Mouse (Mus musculus): ENCODE results near the gene Odf4.
A peak's percentile ranks its signal among the peaks of the same experiment; 100 is the strongest.
"Not testable (repeated sequence)": the region's sequence is repeated elsewhere in the genome, so short reads cannot be mapped to it uniquely, and the experiment has no call there.

Gene Odf4

GRCm38 (mm10) chr11:68946001-68946400, 19.1 kb upstream of the Odf4 start:
- no peak for DNase-seq

GRCm38 (mm10) chr11:68945245-68945644, 18.4 kb upstream of the Odf4 start:
- DNase-seq, result no peak

DNA sequence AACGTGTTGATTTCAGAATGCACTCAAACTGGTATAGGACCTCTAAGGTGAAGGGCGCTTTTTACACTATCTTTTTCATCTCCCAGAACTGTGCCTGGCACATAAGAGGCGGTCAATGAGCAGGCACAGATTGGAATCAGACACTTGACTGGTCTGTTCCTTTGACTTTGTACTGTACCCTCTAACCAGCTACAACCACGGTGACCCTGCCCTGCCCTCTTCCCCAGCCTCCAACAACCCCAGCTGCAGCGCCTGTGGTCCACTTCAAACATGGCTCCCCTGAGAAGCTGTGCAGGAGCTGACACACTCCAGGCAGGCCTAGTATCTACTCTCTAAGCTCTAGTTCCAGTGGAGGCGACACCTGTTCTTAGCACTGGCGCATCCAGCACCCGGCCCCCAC, 15.8 kb upstream of the Odf4 start:
- DNase-seq, result peak in 1 of 2 experiments; percentile 25

DNA sequence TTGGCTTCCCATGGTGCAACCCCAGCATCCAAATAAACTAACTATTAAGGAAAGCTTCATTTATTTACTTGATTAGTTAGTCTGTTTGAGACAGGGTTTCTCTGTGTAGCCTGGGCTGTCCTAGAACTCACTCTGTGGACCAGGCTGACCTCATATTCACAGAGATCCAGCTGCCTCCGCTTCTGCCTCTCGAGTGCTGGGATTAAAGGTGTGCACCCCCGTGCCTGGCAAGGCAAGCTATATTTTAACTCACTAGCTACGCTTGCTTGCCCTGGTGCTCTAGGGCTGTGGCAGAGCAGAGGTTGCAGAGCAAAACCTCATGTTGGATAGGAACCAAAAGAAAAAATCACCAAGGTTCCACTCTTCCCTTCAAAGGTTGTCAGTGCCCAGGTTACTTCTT, 13.6 kb upstream of the Odf4 start:
- peak; percentile 60 to 74 for DNase-seq

GRCm38 (mm10) chr11:68939451-68940304, 12.8 kb upstream of the Odf4 start:
- DNase-seq, result peak; percentile 83 to 90

- not testable (repeated sequence) for DNase-seq
Measured at GRCm38 (mm10) chr11:68936951-68937350, 10.1 kb upstream of the Odf4 start.

DNA sequence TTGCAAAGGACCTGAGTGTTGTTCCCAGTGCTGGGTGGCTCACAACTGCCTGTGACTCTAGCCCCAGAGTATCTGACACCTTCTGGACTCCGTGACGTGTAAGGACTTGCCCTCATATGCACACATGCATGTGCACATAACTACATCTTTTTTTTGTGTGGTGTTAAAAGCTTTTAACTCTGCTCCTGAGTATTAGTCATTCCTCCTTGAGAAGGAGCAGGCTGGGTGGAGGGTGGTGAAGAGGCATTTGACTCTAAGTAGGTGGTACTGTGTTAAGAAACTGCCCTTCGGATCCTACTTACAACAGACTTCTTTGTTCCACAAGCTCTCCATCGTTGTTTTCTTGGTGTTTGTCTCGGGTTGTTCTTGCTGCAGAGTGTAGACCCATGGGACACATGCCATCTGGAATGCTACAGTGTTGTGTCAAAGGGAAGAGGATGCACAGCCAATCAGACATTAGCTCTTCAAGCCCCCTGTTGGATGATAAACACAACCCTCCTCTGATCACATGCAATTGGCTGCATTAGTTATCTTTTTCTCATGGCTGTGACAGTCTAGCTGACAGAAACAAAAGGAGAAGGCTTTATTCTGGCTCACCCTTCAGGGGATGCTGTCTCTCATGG, 7.1 kb upstream of the Odf4 start:
- no peak for DNase-seq

DNA sequence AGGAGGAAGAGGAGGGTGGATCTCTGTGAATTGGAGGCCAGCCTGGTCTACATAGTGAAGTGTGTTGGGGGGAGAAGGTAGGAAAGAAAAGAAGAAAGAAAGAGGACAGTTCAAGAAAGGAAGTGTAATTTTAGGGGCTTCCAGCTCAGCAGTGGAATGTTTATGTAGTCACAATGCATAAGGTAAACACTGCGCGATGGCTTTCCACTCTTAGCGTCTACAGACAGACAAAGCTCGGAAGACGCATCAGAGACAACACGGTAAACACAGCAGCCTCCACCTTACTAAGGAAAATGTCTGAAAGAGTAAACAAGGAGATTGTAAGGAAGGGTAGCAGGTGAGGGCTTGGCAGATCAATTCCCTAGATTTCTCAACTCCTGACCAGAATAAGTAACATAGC, 3.1 kb upstream of the Odf4 start:
- DNase-seq, result no peak

- no peak for DNase-seq
Measured at GRCm38 (mm10) chr11:68924749-68925148, 2.1 kb downstream of the Odf4 start.

GRCm38 (mm10) chr11:68923191-68923590, 3.7 kb downstream of the Odf4 start:
- DNase-seq, result no peak

DNA sequence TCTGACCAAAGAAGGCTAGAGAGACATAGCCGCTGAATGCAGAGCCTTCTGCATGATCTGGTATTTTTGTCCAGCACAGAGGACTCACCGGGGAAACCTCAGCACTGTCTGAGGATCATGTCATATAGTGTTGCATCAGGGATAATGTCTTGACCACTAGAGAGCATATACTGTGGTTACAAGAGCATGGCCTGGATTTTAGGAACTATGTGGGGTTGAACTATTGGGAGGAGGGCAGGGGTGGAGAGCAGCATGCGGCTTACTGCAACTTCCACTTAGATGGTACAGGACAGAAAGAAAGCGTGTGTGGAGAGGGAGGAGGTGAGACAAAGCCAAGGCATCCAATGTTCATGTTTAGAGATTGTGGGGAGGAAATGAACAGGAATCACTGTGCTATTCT, 12.3 kb downstream of the Odf4 start:
- no peak for DNase-seq

- DNase-seq, result peak; percentile 56 to 70
Measured at GRCm38 (mm10) chr11:68911531-68912177, 15.2 kb downstream of the Odf4 start.

GRCm38 (mm10) chr11:68908846-68909503, 17.9 kb downstream of the Odf4 start:
- no peak for DNase-seq

DNA sequence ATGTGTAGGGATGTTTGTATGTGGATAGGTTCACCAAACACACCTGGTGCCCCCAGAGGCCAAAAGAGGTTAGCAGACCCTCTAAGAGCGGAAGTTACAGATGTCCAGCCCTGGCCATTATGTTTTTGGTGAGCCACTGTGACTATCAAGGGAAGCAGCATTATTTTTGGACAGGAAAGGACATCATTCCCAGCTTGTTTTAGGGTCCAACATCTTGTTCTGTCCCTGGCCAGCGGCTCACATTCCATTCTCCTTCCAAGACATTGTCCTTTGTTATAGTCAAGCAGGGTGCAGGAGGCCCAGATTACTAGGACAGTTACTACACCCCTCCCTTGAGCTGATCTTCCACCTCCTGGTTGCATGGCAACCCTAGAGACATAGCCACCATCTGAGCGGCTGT, 19.6 kb downstream of the Odf4 start:
- no peak for DNase-seq

DNA sequence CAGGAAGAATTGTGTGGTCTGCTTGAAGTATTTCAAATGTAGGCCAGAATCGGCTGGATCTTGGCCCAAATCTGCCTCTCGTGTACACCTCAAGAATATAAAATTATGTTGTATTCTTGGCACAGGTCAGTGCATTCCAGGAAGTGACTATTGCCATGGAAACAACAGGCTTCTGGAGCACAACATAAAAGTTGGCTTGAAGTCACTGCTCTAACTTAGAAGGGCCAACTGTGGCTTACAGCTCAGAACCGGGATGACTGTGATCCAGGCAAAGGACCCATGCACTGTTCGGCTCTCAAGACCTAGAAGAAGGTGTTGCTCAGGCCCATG, 20.5 kb downstream of the Odf4 start:
- DNase-seq, result peak; percentile 52 to 68

DNA sequence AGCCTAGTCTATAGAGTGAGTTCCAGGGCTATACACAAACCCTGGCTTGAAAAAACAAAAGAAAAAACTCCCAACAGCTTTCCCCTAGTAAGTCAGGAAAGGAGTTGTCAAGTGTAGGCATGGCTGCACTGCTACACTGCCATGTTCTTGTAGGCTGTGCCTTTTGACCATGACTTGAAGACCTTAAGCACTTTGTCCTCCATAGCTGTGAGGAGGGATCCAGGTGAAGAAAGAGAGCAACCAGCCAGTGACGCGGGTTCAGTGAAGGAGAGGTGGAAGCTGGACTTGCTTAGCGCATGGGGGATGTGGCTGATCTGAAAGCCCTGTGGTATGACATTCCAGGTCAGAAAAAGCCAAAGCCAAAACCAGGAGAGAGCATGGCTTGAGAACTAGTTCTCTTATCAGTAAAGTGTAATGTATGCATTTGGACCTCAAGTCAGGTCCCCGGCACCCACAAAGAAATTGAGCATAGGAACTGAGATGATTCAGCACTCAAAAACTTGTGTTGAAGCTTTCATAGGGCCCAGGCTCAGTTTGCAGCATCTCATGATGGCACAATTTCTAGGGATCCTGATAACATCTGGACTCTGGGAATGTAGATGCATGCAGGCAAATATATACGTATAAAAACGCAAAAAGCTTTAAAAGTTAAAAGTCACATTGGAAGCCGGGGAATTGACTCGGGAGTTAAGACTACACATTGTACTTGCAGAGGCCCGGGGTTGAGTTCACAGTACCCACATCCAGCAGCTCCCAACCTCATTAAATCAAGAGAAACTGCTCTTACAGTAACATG, 21.0 kb downstream of the Odf4 start:
- DNase-seq, result no peak

DNA sequence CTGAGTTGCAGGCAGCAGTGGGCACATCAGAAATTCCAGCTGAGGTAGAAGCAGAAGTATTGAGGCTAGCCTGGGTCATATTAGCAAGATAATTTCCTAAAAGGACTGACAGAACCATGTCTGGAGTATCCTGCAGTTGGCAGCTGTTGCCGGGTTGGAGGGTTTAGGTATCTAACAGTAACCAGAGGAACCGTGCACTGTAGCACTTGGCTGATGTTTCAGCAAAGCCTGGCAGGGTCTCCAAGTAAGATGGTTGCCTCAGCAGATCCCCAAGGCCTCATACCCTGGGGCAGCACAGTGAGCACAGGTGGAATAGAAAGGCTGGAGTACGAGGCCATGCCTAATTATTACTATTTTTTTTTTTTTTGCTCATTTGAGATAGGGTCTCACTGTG, 21.7 kb downstream of the Odf4 start:
- no peak for DNase-seq

DNA sequence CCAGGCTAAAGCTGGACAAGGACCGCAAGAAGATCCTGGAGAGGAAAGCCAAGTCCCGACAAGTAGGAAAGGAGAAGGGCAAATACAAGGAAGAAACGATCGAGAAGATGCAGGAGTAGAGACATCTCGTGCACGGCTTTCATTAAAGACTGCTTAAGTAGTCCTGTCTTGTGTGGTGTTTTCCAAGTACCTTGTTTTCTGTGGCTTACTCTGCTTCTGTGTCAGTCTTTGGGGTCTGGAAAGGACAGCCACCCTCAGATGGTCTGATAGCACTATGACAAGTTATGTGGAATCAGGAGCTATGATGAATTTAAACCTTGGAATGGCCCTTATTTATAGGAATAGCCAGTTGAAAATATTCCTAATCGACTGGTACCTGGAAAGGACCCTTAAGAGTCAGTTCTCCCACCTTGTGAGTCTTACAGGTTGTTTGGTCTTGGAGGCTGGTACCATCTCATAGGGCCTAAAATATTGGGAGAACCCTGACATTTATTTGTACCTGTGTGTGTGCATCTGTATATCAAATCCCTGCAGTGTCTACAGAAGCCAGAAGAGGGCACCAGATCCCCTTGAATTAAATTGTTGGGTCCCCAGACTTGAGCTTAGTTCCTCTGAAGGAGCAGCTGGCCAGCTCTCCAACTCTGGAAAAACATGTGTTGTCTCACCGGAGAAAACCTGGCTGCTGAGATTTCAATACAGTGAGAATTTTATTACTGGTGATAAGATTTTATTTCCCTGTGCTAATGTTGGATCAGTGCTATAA, 22.3 kb downstream of the Odf4 start:
- DNase-seq, result peak; percentile 86 to 87

- DNase-seq, result no peak
Measured at GRCm38 (mm10) chr11:68903775-68904174, 23.1 kb downstream of the Odf4 start.

DNA sequence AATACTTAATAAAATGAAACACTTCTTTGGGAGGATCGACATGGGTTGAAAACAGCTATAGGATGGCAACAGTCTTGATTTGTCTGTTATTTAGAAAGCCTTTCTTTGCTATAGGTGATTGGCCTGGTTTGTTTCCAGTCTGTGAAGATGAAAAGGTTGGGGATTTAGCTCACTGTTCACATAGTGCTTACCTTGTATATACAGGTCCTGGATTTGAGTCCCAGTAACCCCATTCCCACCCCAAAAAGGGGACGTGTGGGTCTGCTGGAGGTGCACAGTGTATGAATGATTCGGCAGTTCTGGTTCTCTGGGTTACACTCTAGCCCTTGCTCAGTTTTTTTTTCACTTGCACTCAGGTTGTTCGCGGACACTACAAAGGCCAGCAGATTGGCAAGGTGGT, 24.1 kb downstream of the Odf4 start:
- no peak for DNase-seq

DNA sequence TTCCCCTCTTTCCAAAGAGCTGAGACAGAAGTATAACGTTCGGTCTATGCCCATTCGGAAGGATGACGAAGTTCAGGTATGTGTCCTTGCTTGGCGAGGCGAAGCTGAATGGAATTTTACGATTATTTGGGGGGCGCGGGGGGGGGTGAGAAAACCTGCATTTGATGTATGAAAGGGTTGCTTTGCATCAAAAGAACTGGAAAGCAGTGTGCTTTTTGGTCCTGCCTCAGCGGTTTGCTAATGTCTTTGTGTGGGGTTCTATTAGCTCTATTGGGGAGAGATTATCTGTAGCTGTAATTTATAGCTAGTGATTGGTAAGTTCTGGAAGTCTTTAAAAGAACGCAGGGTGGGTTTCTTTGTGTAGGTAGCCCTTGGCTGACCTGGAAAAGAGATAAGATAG, 24.5 kb downstream of the Odf4 start:
- no peak for DNase-seq

DNA sequence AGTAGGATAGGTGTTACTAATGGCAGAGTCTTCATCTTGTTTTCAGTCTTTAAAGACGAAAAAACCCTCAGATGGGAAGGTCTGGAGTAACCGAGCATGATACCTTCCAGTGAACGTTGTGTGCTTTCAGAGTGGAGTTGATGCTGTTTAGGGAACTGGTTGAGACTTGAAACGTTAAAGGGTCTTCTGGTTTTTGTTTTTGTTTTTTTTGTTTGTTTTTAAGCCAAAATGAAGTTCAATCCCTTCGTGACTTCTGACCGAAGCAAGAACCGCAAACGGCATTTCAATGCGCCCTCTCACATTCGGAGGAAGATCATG, 24.9 kb downstream of the Odf4 start:
- no peak for DNase-seq

Data from kidney, postnatal 4 days (tissue).